Mouse (Mus musculus) CH12.LX (cell line): ENCODE results near the gene Mogat1.

Experiments used
- CHD1 ChIP-seq: IDR thresholded peaks from 2 replicates; pipeline ENCODE4 v1.6.1; 2012; ENCODE audit warnings: low read depth, low read length, improper control_type of control experiment, inconsistent platforms
- CTCF ChIP-seq, 2 experiments: IDR thresholded peaks in 1 of 2; conservative IDR thresholded peaks in 1 of 2; 2 replicates each; pipeline ENCODE4 v1.5.1; 2011 to 2012; ENCODE audit warnings: low read depth in 2 of 2, low read length in 2 of 2, improper control_type of control experiment in 1 of 2, inconsistent platforms in 1 of 2, mild to moderate bottlenecking in 1 of 2, moderate library complexity in 1 of 2
- EP300 ChIP-seq: IDR thresholded peaks from 2 replicates; pipeline ENCODE4 v1.6.1; 2011; ENCODE audit warnings: low read length, improper control_type of control experiment
- IRF4 ChIP-seq: IDR thresholded peaks from 2 replicates; pipeline ENCODE4 v1.6.1; 2014; ENCODE audit warnings: low read depth, mild to moderate bottlenecking, inconsistent platforms, low read length, improper control_type of control experiment
- JUND ChIP-seq: conservative IDR thresholded peaks from 2 replicates; pipeline ENCODE4 v1.6.1; 2011; ENCODE audit warnings: low read depth, low read length, improper control_type of control experiment
- MAZ ChIP-seq: IDR thresholded peaks from 2 replicates; pipeline ENCODE4 v1.6.1; 2012; ENCODE audit warnings: low read depth, mild to moderate bottlenecking, inconsistent platforms, low read length, improper control_type of control experiment, moderate library complexity
- MEF2A ChIP-seq: IDR thresholded peaks from 2 replicates; pipeline ENCODE4 v1.6.1; 2014; ENCODE audit warnings: low read depth, mild to moderate bottlenecking, inconsistent platforms, low read length, improper control_type of control experiment, borderline replicate concordance
- MXI1 ChIP-seq: IDR thresholded peaks from 2 replicates; pipeline ENCODE4 v1.6.1; 2011; ENCODE audit warnings: mild to moderate bottlenecking, low read depth, low read length, improper control_type of control experiment
- POLR2A ChIP-seq: IDR thresholded peaks from 2 replicates; pipeline ENCODE4 v1.6.1; 2011; ENCODE audit warnings: low read depth, mild to moderate bottlenecking, improper control_type of control experiment, low read length
- POLR2AphosphoS2 ChIP-seq: IDR thresholded peaks from 2 replicates; pipeline ENCODE4 v1.6.1; 2011; ENCODE audit warnings: low read depth, low read length, improper control_type of control experiment
- SMC3 ChIP-seq: IDR thresholded peaks from 2 replicates; pipeline ENCODE4 v1.6.1; 2011; ENCODE audit warnings: low read depth, low read length, improper control_type of control experiment
- ZKSCAN1 ChIP-seq: IDR thresholded peaks from 2 replicates; pipeline ENCODE4 v1.6.1; 2012; ENCODE audit warnings: low read depth, inconsistent platforms, low read length, improper control_type of control experiment, borderline replicate concordance
- ZMIZ1 ChIP-seq: IDR thresholded peaks from 2 replicates; pipeline ENCODE4 v1.6.1; 2012; ENCODE audit warnings: low read depth, mild to moderate bottlenecking, inconsistent platforms, low read length, improper control_type of control experiment
- ZNF384 ChIP-seq: IDR thresholded peaks from 2 replicates; pipeline ENCODE4 v1.6.1; 2012; ENCODE audit warnings: low read depth, low read length, improper control_type of control experiment, inconsistent platforms

DNA sequence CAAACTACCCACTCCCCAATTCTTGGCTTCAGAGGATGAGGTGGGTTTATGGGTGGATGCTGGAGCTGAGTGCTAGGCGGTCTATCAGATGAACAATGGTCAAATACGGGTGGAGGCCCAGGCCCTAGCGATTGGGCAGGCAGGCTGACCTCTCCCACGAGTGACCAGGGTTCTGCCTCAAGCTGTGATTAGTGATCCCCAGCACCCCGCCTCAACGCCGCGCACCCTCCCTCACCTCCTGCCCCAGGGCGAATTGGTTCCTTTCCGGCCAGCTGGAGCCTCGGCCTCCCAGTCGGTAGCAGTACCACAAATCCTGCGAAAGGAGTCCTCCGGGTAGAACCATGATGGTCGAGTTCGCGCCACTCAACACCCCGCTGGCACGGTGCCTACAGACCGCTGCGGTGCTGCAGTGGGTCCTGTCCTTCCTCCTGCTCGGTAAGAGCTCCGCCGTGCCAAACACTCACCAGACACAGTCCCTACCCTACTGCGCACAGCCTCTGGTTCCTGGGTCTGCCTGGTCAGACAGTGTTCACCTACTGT, 900 bp downstream of the Mogat1 start, which contains the start of gene BC035947:
- TF ChIP-seq MEF2A (no peak), EP300 (no peak), JUND (no peak), POLR2AphosphoS2 (no peak), ZNF384 (no peak), CTCF (conservative IDR thresholded peaks at IDR 0.05 in 1 of 2, IDR thresholded peaks at IDR 0.05 in 1 of 2; ENCODE audit: low read depth in 2 of 2, low read length in 2 of 2) (no peak), MAZ (no peak), POLR2A (no peak), CHD1 (no peak), ZMIZ1 (no peak), SMC3 (no peak), MXI1 (no peak), IRF4 (no peak), ZKSCAN1 (no peak)
